Mouse (Mus musculus): ENCODE data around the gene Hrh2.

Gene Hrh2

GRCm38 (mm10) chr13:54192021-54192481 lies at the start of gene Hrh2:
Hrh2 (plus strand) TSS chr13:54192129.
- DNase-seq (ENCODE audit: low spot score) = no peak

GRCm38 (mm10) chr13:54143788-54144187 lies 48.1 kb upstream of the Hrh2 start:
- DNase-seq (ENCODE audit: low spot score) = no peak

- DNase-seq (ENCODE audit: low spot score) = no peak
Measured at GRCm38 (mm10) chr13:54144624-54145023, 47.3 kb upstream of the Hrh2 start.

- DNase-seq (ENCODE audit: low spot score) = no peak
Measured at GRCm38 (mm10) chr13:54147328-54147727, 44.6 kb upstream of the Hrh2 start.

- DNase-seq (ENCODE audit: low spot score) = no peak
Measured at GRCm38 (mm10) chr13:54152421-54152820, 39.5 kb upstream of the Hrh2 start.

GRCm38 (mm10) chr13:54152911-54153310 lies 39.0 kb upstream of the Hrh2 start:
- no peak for DNase-seq (ENCODE audit: low spot score)

- no peak for DNase-seq (ENCODE audit: low spot score)
Measured at GRCm38 (mm10) chr13:54153672-54154218, 38.2 kb upstream of the Hrh2 start.

GRCm38 (mm10) chr13:54155822-54156221 lies 36.1 kb upstream of the Hrh2 start:
- no peak for DNase-seq (ENCODE audit: low spot score)

GRCm38 (mm10) chr13:54159256-54159655 lies 32.7 kb upstream of the Hrh2 start:
- no peak for DNase-seq (ENCODE audit: low spot score)

- no peak for DNase-seq (ENCODE audit: low spot score)
Measured at GRCm38 (mm10) chr13:54159756-54160155, 32.2 kb upstream of the Hrh2 start.

- no peak for DNase-seq (ENCODE audit: low spot score)
Measured at GRCm38 (mm10) chr13:54160546-54160945, 31.4 kb upstream of the Hrh2 start.

GRCm38 (mm10) chr13:54161514-54161913 lies 30.4 kb upstream of the Hrh2 start:
- no peak for DNase-seq (ENCODE audit: low spot score)

- no peak for DNase-seq (ENCODE audit: low spot score)
Measured at GRCm38 (mm10) chr13:54163363-54163762, 28.6 kb upstream of the Hrh2 start.

GRCm38 (mm10) chr13:54164462-54164861 lies 27.5 kb upstream of the Hrh2 start:
- no peak for DNase-seq (ENCODE audit: low spot score)

GRCm38 (mm10) chr13:54165066-54165465 lies 26.9 kb upstream of the Hrh2 start:
- DNase-seq (ENCODE audit: low spot score) = no peak

- DNase-seq (ENCODE audit: low spot score) = no peak
Measured at GRCm38 (mm10) chr13:54165765-54166164, 26.2 kb upstream of the Hrh2 start.

GRCm38 (mm10) chr13:54167036-54167435 lies 24.9 kb upstream of the Hrh2 start:
- no peak for DNase-seq (ENCODE audit: low spot score)

- DNase-seq (ENCODE audit: low spot score) = no peak
Measured at GRCm38 (mm10) chr13:54168675-54169074, 23.3 kb upstream of the Hrh2 start.

GRCm38 (mm10) chr13:54170288-54170687 lies 21.6 kb upstream of the Hrh2 start:
- no peak for DNase-seq (ENCODE audit: low spot score)

GRCm38 (mm10) chr13:54171346-54171745 lies 20.6 kb upstream of the Hrh2 start:
- DNase-seq (ENCODE audit: low spot score) = no peak

- no peak for DNase-seq (ENCODE audit: low spot score)
Measured at GRCm38 (mm10) chr13:54171761-54172160, 20.2 kb upstream of the Hrh2 start.

- no peak for DNase-seq (ENCODE audit: low spot score)
Measured at GRCm38 (mm10) chr13:54173941-54174340, 18.0 kb upstream of the Hrh2 start.

GRCm38 (mm10) chr13:54174703-54175102 lies 17.2 kb upstream of the Hrh2 start:
- no peak for DNase-seq (ENCODE audit: low spot score)

- DNase-seq (ENCODE audit: low spot score) = no peak
Measured at GRCm38 (mm10) chr13:54175426-54175825, 16.5 kb upstream of the Hrh2 start.
